Mouse (Mus musculus) frontal cortex, postnatal 25 days (tissue): Measurements from ENCODE around the gene Ring1.
A peak's percentile ranks its signal among the peaks of the same experiment; 100 is the strongest.
"Not testable (repeated sequence)": the region's sequence is repeated elsewhere in the genome, so short reads cannot be mapped to it uniquely, and the experiment has no call there.

Source experiments
- DNase-seq, 2 experiments: peaks; one replicate each; pipeline ENCODE4 v3.0.0; 2022; ENCODE audit warnings: low spot score in 2 of 2

Ring1 gene

GRCm38 (mm10) chr17:34028501-34029149, 4.1 kb upstream of the Ring1 start:
- DNase-seq: no peak

GRCm38 (mm10) chr17:34027656-34028223, 3.3 kb upstream of the Ring1 start, which contains the start of gene H2-Ke6:
Gene H2-Ke6 (minus strand): TSS chr17:34028060.
- DNase-seq: peak; percentile 83 to 84

- DNase-seq: no peak
Observed at GRCm38 (mm10) chr17:34026917-34027655, 2.6 kb upstream of the Ring1 start.

GRCm38 (mm10) chr17:34026221-34026620, 1.7 kb upstream of the Ring1 start:
- no peak for DNase-seq

- DNase-seq: no peak
Observed at GRCm38 (mm10) chr17:34025756-34026151, 1.3 kb upstream of the Ring1 start.

GRCm38 (mm10) chr17:34024861-34025755, 628 bp upstream of the Ring1 start:
- no peak for DNase-seq

GRCm38 (mm10) chr17:34023678-34024077, 802 bp downstream of the Ring1 start:
- no peak for DNase-seq

GRCm38 (mm10) chr17:34022987-34023386, 1.5 kb downstream of the Ring1 start:
- DNase-seq: no peak

GRCm38 (mm10) chr17:34022414-34022783, 2.1 kb downstream of the Ring1 start:
- DNase-seq: no peak

- no peak for DNase-seq
Observed at GRCm38 (mm10) chr17:34021539-34022413, 2.7 kb downstream of the Ring1 start.

GRCm38 (mm10) chr17:34013436-34013835, 11.0 kb downstream of the Ring1 start:
- no peak for DNase-seq

- no peak for DNase-seq
Observed at GRCm38 (mm10) chr17:34010156-34010555, 14.3 kb downstream of the Ring1 start.

- no peak for DNase-seq
Observed at GRCm38 (mm10) chr17:34006570-34006969, 17.9 kb downstream of the Ring1 start.

GRCm38 (mm10) chr17:34003426-34003825, 21.1 kb downstream of the Ring1 start:
- peak in 1 of 2 experiments; percentile 15 for DNase-seq

- not testable (repeated sequence) for DNase-seq
Observed at GRCm38 (mm10) chr17:34000796-34001195, 23.7 kb downstream of the Ring1 start.

GRCm38 (mm10) chr17:34000150-34000537, 24.3 kb downstream of the Ring1 start, which contains the start of gene H2-K1:
Gene H2-K1 (minus strand): TSS chr17:34000347.
- peak; percentile 40 to 47 for DNase-seq

- DNase-seq: no peak
Observed at GRCm38 (mm10) chr17:33999341-34000149, 24.9 kb downstream of the Ring1 start.

GRCm38 (mm10) chr17:33998697-33999096, 25.8 kb downstream of the Ring1 start:
- not testable (repeated sequence) for DNase-seq

- not testable (repeated sequence) for DNase-seq
Observed at GRCm38 (mm10) chr17:33997025-33997424, 27.5 kb downstream of the Ring1 start.

GRCm38 (mm10) chr17:33995651-33996050, 28.8 kb downstream of the Ring1 start:
- DNase-seq: no peak
